Mouse (Mus musculus): ENCODE data around the gene Mrps30. TPM values are rescaled to one million over a fixed set of nuclear protein-coding genes. Genes with fewer than 3 reads are reported as not detected.

The Mrps30 gene
- 24.7 and 36.7 TPM in 2 replicates for polyA plus RNA-seq (2012; rRNA removed)

DNA sequence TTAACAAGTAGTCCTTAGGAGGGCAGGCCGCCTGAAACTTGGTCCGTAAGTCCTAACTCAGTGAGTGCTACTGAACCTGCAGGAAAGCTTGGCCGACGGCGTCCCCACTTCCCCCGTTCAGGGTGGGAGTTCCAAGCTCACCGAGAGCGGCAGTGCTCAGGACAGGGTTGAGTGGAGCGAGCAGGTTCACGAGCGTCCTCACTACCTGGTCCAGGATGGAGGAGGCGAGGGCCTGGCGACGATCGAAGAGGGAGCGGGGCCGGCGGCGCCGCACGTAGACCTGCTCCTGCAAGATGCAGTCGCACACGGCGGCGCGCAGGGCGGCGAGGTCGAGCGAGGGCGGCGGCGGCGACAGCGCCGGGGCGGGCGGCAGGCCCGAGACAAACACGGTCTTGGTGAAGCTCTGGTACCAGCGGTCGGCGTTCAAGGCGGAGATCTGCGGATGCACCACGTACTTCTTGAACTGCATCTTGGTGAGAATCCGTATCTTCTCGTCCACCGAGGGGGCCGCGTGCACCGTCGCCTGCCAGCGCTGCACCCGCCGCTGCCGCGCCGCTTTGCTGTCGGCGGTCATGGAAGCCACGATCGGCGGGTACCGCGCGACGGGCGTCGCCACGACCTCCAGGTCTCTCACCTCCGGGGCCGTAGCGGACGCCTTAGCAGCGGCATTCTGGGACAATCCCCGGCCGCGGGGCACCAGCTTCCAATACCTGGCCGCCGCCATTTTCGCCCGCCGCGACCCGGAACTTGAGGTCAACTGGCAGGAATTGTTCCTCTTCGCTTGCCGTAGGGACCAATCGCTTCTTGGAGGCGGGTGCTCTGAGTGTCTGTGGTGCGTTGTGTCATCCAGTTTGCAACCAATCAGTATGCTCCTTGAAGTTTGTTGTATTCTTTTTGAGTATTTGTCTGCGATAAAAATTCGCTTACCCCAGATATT, at the start of gene Mrps30, which contains the start of gene B430218F22Rik:
Gene Mrps30 (minus strand): TSS at position 742 of the 937 bp plus-strand sequence.
Gene B430218F22Rik (plus strand): TSS at position 120 of the 937 bp plus-strand sequence.
- TF ChIP-seq CTCF (IDR thresholded peaks at IDR 0.05; ENCODE audit: borderline replicate concordance, control insufficient read depth, extremely low read depth, insufficient read depth, low read length, poor library complexity) (no peak), POLR2A (IDR thresholded peaks at IDR 0.05; ENCODE audit: control insufficient read depth, extremely low read depth, insufficient read depth, low read length, poor library complexity) (peak; percentile 57; the same call in 1 of the 2 replicates)
- H3K27me3 ChIP-seq (ENCODE audit: control insufficient read depth, insufficient read depth, low read length) = no peaks in the 10 kb centered on the region
- H3K4me1 ChIP-seq (replicated peaks; ENCODE audit: control insufficient read depth, insufficient read depth, low read length) = 0 out of 2 replicates have a peak, but pooled peaks cover 3% of the 10 kb centered on the region
- H3K27ac ChIP-seq (ENCODE audit: control insufficient read depth, insufficient read depth, low read length) = no peak within 1 kb of the TSS
- H3K36me3 ChIP-seq (ENCODE audit: control insufficient read depth, insufficient read depth, low read length) = peaks cover 23% of the 10 kb centered on the region
- DNase-seq = peak; percentile 93
- under 1% methylated on average over 93 of the region's 93 CpGs for WGBS
- H3K4me3 ChIP-seq (ENCODE audit: control insufficient read depth, insufficient read depth, low read length) = peak within 1 kb of the TSS; percentile 97

DNA sequence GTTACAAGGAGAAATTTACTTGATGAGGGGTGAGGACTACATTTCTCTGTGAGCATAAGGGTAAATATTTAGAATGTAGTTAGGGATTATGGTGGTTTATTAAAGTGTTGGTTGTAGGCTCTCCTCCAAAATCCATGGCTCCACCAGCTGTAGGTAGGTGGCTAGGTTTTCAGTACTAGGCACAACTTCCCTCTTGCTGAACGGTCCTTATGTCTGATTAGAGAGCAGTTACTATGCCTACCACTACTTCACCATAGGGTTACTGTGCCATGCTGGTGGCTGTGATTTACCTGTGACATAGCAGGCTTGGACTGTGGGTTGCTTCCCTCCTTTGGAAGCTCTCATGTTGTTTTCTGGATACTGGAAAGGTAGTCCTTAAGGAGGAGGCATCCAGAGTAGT, 33.8 kb upstream of the Mrps30 start:
- no peak overlapping the region for H3K4me3 ChIP-seq (ENCODE audit: control insufficient read depth, insufficient read depth, low read length)
- no peaks in the 10 kb centered on the region for H3K36me3 ChIP-seq (ENCODE audit: control insufficient read depth, insufficient read depth, low read length)
- H3K4me1 ChIP-seq (replicated peaks; ENCODE audit: control insufficient read depth, insufficient read depth, low read length) = no peaks in the 10 kb centered on the region
- 29% methylated on average over 1 of the region's 1 CpGs for WGBS
- DNase-seq = no peak
- H3K27ac ChIP-seq (ENCODE audit: control insufficient read depth, insufficient read depth, low read length) = no peak overlapping the region
- no peak for TF ChIP-seq POLR2A (IDR thresholded peaks at IDR 0.05; ENCODE audit: control insufficient read depth, extremely low read depth, insufficient read depth, low read length, poor library complexity)
- no peak for TF ChIP-seq CTCF (IDR thresholded peaks at IDR 0.05; ENCODE audit: borderline replicate concordance, control insufficient read depth, extremely low read depth, insufficient read depth, low read length, poor library complexity)
- no peaks in the 10 kb centered on the region for H3K27me3 ChIP-seq (ENCODE audit: control insufficient read depth, insufficient read depth, low read length)

GRCm38 (mm10) chr13:118420408-118420807, 33.4 kb upstream of the Mrps30 start:
- no peaks in the 10 kb centered on the region for H3K4me1 ChIP-seq (replicated peaks; ENCODE audit: control insufficient read depth, insufficient read depth, low read length)
- H3K4me3 ChIP-seq (ENCODE audit: control insufficient read depth, insufficient read depth, low read length) = no peak overlapping the region
- TF ChIP-seq POLR2A (IDR thresholded peaks at IDR 0.05; ENCODE audit: control insufficient read depth, extremely low read depth, insufficient read depth, low read length, poor library complexity) = no peak
- no peak for TF ChIP-seq CTCF (IDR thresholded peaks at IDR 0.05; ENCODE audit: borderline replicate concordance, control insufficient read depth, extremely low read depth, insufficient read depth, low read length, poor library complexity)
- DNase-seq = no peak
- 5% methylated on average over 1 of the region's 1 CpGs for WGBS
- H3K27ac ChIP-seq (ENCODE audit: control insufficient read depth, insufficient read depth, low read length) = no peak overlapping the region
- H3K36me3 ChIP-seq (ENCODE audit: control insufficient read depth, insufficient read depth, low read length) = no peaks in the 10 kb centered on the region
- no peaks in the 10 kb centered on the region for H3K27me3 ChIP-seq (ENCODE audit: control insufficient read depth, insufficient read depth, low read length)

- WGBS = 90% methylated on average over 4 of the region's 4 CpGs
- DNase-seq = no peak
- no peak overlapping the region for H3K4me3 ChIP-seq (ENCODE audit: control insufficient read depth, insufficient read depth, low read length)
- TF ChIP-seq POLR2A (IDR thresholded peaks at IDR 0.05; ENCODE audit: control insufficient read depth, extremely low read depth, insufficient read depth, low read length, poor library complexity) = no peak
- no peaks in the 10 kb centered on the region for H3K27me3 ChIP-seq (ENCODE audit: control insufficient read depth, insufficient read depth, low read length)
- H3K4me1 ChIP-seq (replicated peaks; ENCODE audit: control insufficient read depth, insufficient read depth, low read length) = no peaks in the 10 kb centered on the region
- no peak overlapping the region for H3K27ac ChIP-seq (ENCODE audit: control insufficient read depth, insufficient read depth, low read length)
- no peaks in the 10 kb centered on the region for H3K36me3 ChIP-seq (ENCODE audit: control insufficient read depth, insufficient read depth, low read length)
Observed at GRCm38 (mm10) chr13:118418163-118418562, 31.1 kb upstream of the Mrps30 start.

- Histone ChIP-seq H3K27ac (ENCODE audit: control insufficient read depth, insufficient read depth, low read length) (no peak overlapping the region), H3K27me3 (ENCODE audit: control insufficient read depth, insufficient read depth, low read length) (no peaks in the 10 kb centered on the region), H3K36me3 (ENCODE audit: control insufficient read depth, insufficient read depth, low read length) (no peaks in the 10 kb centered on the region), H3K4me1 (replicated peaks; ENCODE audit: control insufficient read depth, insufficient read depth, low read length) (no peaks in the 10 kb centered on the region), H3K4me3 (ENCODE audit: control insufficient read depth, insufficient read depth, low read length) (no peak overlapping the region)
- DNase-seq = no peak
- 89% methylated on average over 6 of the region's 6 CpGs for WGBS
- TF ChIP-seq CTCF (IDR thresholded peaks at IDR 0.05; ENCODE audit: borderline replicate concordance, control insufficient read depth, extremely low read depth, insufficient read depth, low read length, poor library complexity) = no peak
- TF ChIP-seq POLR2A (IDR thresholded peaks at IDR 0.05; ENCODE audit: control insufficient read depth, extremely low read depth, insufficient read depth, low read length, poor library complexity) = no peak
Observed at GRCm38 (mm10) chr13:118411297-118411992, 24.4 kb upstream of the Mrps30 start.

DNA sequence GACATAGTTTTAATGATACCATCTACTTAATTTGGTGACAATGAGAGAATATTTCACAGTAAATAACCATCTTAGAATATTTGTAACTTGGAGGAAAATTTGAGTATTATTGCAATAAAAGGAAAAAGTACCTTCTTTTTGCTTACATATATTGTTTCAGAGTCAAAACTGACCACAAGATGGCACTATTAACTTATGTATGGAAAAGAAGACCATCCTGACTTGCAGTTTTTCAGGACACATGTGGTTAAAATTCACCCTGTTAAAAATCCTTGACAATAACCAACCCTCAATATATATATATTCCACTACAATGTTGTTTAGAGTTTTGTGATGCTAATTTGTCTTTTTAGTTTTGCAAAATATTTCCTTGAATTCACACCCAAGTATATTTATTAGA, 16.5 kb upstream of the Mrps30 start:
- TF ChIP-seq CTCF (IDR thresholded peaks at IDR 0.05; ENCODE audit: borderline replicate concordance, control insufficient read depth, extremely low read depth, insufficient read depth, low read length, poor library complexity) = no peak
- TF ChIP-seq POLR2A (IDR thresholded peaks at IDR 0.05; ENCODE audit: control insufficient read depth, extremely low read depth, insufficient read depth, low read length, poor library complexity) = no peak
- Histone ChIP-seq H3K36me3 (ENCODE audit: control insufficient read depth, insufficient read depth, low read length) (no peaks in the 10 kb centered on the region), H3K27ac (ENCODE audit: control insufficient read depth, insufficient read depth, low read length) (no peak overlapping the region), H3K27me3 (ENCODE audit: control insufficient read depth, insufficient read depth, low read length) (no peaks in the 10 kb centered on the region), H3K4me1 (replicated peaks; ENCODE audit: control insufficient read depth, insufficient read depth, low read length) (no peaks in the 10 kb centered on the region), H3K4me3 (ENCODE audit: control insufficient read depth, insufficient read depth, low read length) (no peak overlapping the region)
- no peak for DNase-seq
